Mouse (Mus musculus) gastrocnemius, adult 2 months (tissue): ENCODE data around the gene Cdc14a. TPM values are rescaled to one million over a fixed set of nuclear protein-coding genes. Genes with fewer than 3 reads are reported as not detected.

Experiments used
- DNase-seq: peaks from one replicate; pipeline ENCODE4 v3.0.0; 2022
- H3K27ac ChIP-seq: fragments of 200-600 bp; 2 replicates; pipeline ENCODE4 v1.8.1; 2022; ENCODE audit warnings: mild to moderate bottlenecking
- H3K4me3 ChIP-seq: fragments of 200-600 bp; 2 replicates; pipeline ENCODE4 v1.8.1; 2022; ENCODE audit warnings: mild to moderate bottlenecking, moderate library complexity
- CTCF ChIP-seq: fragments of 200-600 bp; IDR thresholded peaks from 2 replicates; pipeline ENCODE4 v1.8.1; 2022; ENCODE audit warnings: antibody characterized with exemption, mild to moderate bottlenecking, moderate library complexity
- intact Hi-C: fragments of 180-260 bp; cut with DNase I; formaldehyde crosslinking; loops from one replicate; pipeline ENCODE4 v1.15.1; 2025
- long read RNA-seq, 2 experiments: library from polyadenylated mRNA; stranded (forward); transcript quantifications; one replicate each; pipeline ENCODE4 v2.0.0; 2021
- total RNA-seq, 2 experiments: library from RNA; stranded (reverse); gene quantifications; 2 replicates each; pipeline ENCODE4 v1.2.3; 2021

The Cdc14a gene
- 10 to 100 TPM; 19.3 to 28.5 TPM for total RNA-seq
- long read RNA-seq, experiment 1, partial matches to known transcripts = 1 of 13 reads
- long read RNA-seq, experiment 1, other reads (novel, unspliced or antisense) = 12 of 13 reads
- long read RNA-seq, experiment 2, full-length matches to known transcripts = 4 of 45 reads
- long read RNA-seq, experiment 2, partial matches to known transcripts = 5 of 45 reads
- long read RNA-seq, experiment 2, other reads (novel, unspliced or antisense) = 36 of 45 reads

GRCm38 (mm10) chr3:116423353-116424159, at the start of gene Cdc14a:
Gene Cdc14a, minus strand, starts transcription at chr3:116424032.
- intact Hi-C loops = loop anchor here (2.0 to 10.0 kb wide), 4 partner anchors 83 to 411 kb away; partner anchors contain the start of genes Rtca and Sass6
- TF ChIP-seq CTCF = no peak

GRCm38 (mm10) chr3:116465709-116466108, 41.9 kb upstream of the Cdc14a start:
- no peak for DNase-seq
- no peak for TF ChIP-seq CTCF
- intact Hi-C loops = no loop called here
- H3K4me3 ChIP-seq = no peak overlapping the region
- H3K27ac ChIP-seq = no peak overlapping the region

More at GRCm38 (mm10) chr3:116423353-116424159, at the start of gene Cdc14a:
- Histone ChIP-seq H3K4me3 (peak within 1 kb of the TSS; percentile 93), H3K27ac (peak within 1 kb of the TSS; percentile 97)
- DNase-seq = peak; percentile 86

GRCm38 (mm10) chr3:116464318-116464717, 40.5 kb upstream of the Cdc14a start:
- no peak overlapping the region for H3K27ac ChIP-seq
- no peak for TF ChIP-seq CTCF
- no peak for DNase-seq
- no peak overlapping the region for H3K4me3 ChIP-seq
- intact Hi-C loops = no loop called here

- H3K4me3 ChIP-seq = no peak overlapping the region
- intact Hi-C loops = no loop called here
- no peak for TF ChIP-seq CTCF
- H3K27ac ChIP-seq = no peak overlapping the region
- DNase-seq = no peak
Observed at GRCm38 (mm10) chr3:116461053-116461452, 37.2 kb upstream of the Cdc14a start.

GRCm38 (mm10) chr3:116454529-116454928, 30.7 kb upstream of the Cdc14a start:
- no peak for TF ChIP-seq CTCF
- H3K4me3 ChIP-seq = no peak overlapping the region
- intact Hi-C loops = no loop called here
- no peak overlapping the region for H3K27ac ChIP-seq
- DNase-seq = no peak

GRCm38 (mm10) chr3:116450741-116451140, 26.9 kb upstream of the Cdc14a start:
- Histone ChIP-seq H3K27ac (no peak overlapping the region), H3K4me3 (no peak overlapping the region)
- no peak for DNase-seq
- no peak for TF ChIP-seq CTCF
- intact Hi-C loops = no loop called here

- no peak overlapping the region for H3K27ac ChIP-seq
- intact Hi-C loops = no loop called here
- DNase-seq = no peak
- no peak for TF ChIP-seq CTCF
- no peak overlapping the region for H3K4me3 ChIP-seq
Observed at GRCm38 (mm10) chr3:116444327-116444726, 20.5 kb upstream of the Cdc14a start.

- no peak overlapping the region for H3K4me3 ChIP-seq
- H3K27ac ChIP-seq = no peak overlapping the region
- intact Hi-C loops = no loop called here
- DNase-seq = no peak
- no peak for TF ChIP-seq CTCF
Observed at GRCm38 (mm10) chr3:116442788-116443187, 19.0 kb upstream of the Cdc14a start.

- Histone ChIP-seq H3K27ac (no peak overlapping the region), H3K4me3 (no peak overlapping the region)
- DNase-seq = no peak
- intact Hi-C loops = no loop called here
- TF ChIP-seq CTCF = no peak
Observed at GRCm38 (mm10) chr3:116441518-116442205, 17.8 kb upstream of the Cdc14a start.

- Histone ChIP-seq H3K27ac (no peak overlapping the region), H3K4me3 (no peak overlapping the region)
- intact Hi-C loops = no loop called here
- no peak for TF ChIP-seq CTCF
- DNase-seq = no peak
Observed at GRCm38 (mm10) chr3:116440066-116440997, 16.5 kb upstream of the Cdc14a start.

GRCm38 (mm10) chr3:116436811-116437601, 13.2 kb upstream of the Cdc14a start:
- Histone ChIP-seq H3K4me3 (peak overlapping the region; percentile 38), H3K27ac (no peak overlapping the region)
- no peak for DNase-seq
- no peak for TF ChIP-seq CTCF
- intact Hi-C loops = no loop called here
